14 mouse cellular contexts compared by ENCODE assay signal in the genomic region with DNA sequence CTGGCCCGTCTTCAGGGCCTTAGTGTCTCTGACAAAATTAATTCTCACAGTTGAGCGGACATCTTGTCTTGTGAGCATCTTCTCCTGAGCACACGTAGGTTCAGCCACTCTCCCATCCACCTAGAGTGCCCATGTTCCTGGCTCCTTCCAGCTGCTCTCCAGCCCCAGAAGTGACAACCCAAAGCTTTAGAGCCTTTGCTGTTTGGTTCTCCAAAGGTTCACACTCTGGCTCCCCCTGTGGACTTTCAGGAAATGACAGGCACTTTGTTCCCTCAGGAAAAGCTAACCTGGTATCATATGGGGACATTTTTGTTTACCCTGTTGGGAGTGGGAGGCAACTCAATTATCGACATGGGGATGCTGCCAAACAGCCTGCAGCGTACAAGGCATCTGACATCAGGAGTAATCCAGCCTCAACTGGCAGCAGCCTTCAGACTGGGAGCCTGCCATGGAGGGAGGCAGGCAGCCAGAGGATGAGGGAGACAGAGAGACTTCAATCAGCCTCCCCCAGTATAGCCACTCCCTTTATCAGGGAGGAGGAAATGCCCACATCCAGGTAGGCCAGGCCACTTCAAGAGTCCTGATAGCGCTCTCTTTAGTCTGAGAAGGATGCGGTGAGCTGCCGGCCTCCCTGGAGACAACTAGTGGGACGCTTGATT. TPM values are rescaled to one million over a fixed set of nuclear protein-coding genes. Genes with fewer than 3 reads are reported as not detected.
DNase-seq lines count a peak whose midpoint lies in the region; ATAC-seq and TF ChIP-seq lines count a peak whose summit lies in the region.
"Not testable (repeated sequence)": the region's sequence is repeated elsewhere in the genome, so short reads cannot be mapped to it uniquely, and the experiment has no call there.
"Had no signal": no experiment of that assay in that cellular context is flagged by ENCODE, and none has a peak within 500 bp of the region (broad histone marks: within the 10 kb centered on the region; RNA-seq: fewer than 3 reads in every experiment).

No protein-coding gene starts in this region.

- not testable (repeated sequence) for H3K9ac ChIP-seq in forebrain, embryonic 14.5 days (ENCODE audit: low read length); heart, postnatal 0 days (replicated peaks; ENCODE audit: low read depth, low read length); kidney, embryonic 14.5 days (ENCODE audit: low read depth, low read length); liver, postnatal 0 days (replicated peaks); midbrain, postnatal 0 days (replicated peaks; ENCODE audit: low read length, poor library complexity, severe bottlenecking)

- ATAC-seq in forebrain, embryonic 14.5 days = peak; percentile 61
- peak; percentile 41 for ATAC-seq in heart, postnatal 0 days (ENCODE audit: insufficient read depth, low read depth)
- 0 out of 2 replicates have a peak, but pooled peaks have one; percentile 32 for ATAC-seq in kidney, embryonic 14.5 days (ENCODE audit: low FRiP score, low TSS enrichment)
- peak; percentile 84 for ATAC-seq in liver, postnatal 0 days
- ATAC-seq in midbrain, postnatal 0 days (ENCODE audit: low FRiP score) = not testable (repeated sequence)

- not testable (repeated sequence) for H3K4me1 ChIP-seq in forebrain, embryonic 14.5 days (ENCODE audit: control insufficient read depth, insufficient read depth, low read length); heart, postnatal 0 days (ENCODE audit: control insufficient read depth, insufficient read depth); kidney, embryonic 14.5 days (ENCODE audit: control insufficient read depth, insufficient read depth, low read length); liver, postnatal 0 days (ENCODE audit: insufficient read depth); midbrain, postnatal 0 days (ENCODE audit: insufficient read depth, low read length)

- H3K36me3 ChIP-seq in forebrain, embryonic 14.5 days (ENCODE audit: control insufficient read depth, insufficient read depth, low read length); heart, postnatal 0 days (replicated peaks; ENCODE audit: control insufficient read depth, insufficient read depth, low read length); kidney, embryonic 14.5 days (ENCODE audit: control insufficient read depth, insufficient read depth, low read length); liver, postnatal 0 days (replicated peaks; ENCODE audit: insufficient read depth, low read length); midbrain, postnatal 0 days (ENCODE audit: insufficient read depth, low read length): not testable (repeated sequence)

- TF ChIP-seq EP300 in heart, postnatal 0 days (IDR thresholded peaks at IDR 0.05; ENCODE audit: low read depth); liver, postnatal 0 days (IDR thresholded peaks at IDR 0.05; ENCODE audit: low read depth): not testable (repeated sequence)

- DNase-seq in cerebellum, adult 9-11 months = peak; percentile 5
- DNase-seq in forebrain, embryonic 14.5 days (ENCODE audit: low spot score); heart, postnatal 0 days (ENCODE audit: low spot score); liver, postnatal 0 days; midbrain, postnatal 0 days (ENCODE audit: low spot score): not testable (repeated sequence)
- DNase-seq in layer of hippocampus, postnatal 10 days (ENCODE audit: low spot score in 2 of 2) = peak; percentile 35 to 42

- not testable (repeated sequence) for H3K9me3 ChIP-seq in forebrain, embryonic 14.5 days (replicated peaks; ENCODE audit: control insufficient read depth, low read length); heart, postnatal 0 days (replicated peaks; ENCODE audit: control insufficient read depth, low read length); kidney, embryonic 14.5 days (ENCODE audit: control insufficient read depth, low read length); liver, postnatal 0 days (ENCODE audit: low read length); midbrain, postnatal 0 days (ENCODE audit: low read length)

- not testable (repeated sequence) for H3K4me2 ChIP-seq in forebrain, embryonic 14.5 days (ENCODE audit: low read length); heart, postnatal 0 days (ENCODE audit: low read depth, low read length); kidney, embryonic 14.5 days (replicated peaks; ENCODE audit: low read depth, low read length); liver, postnatal 0 days (ENCODE audit: low read depth, low read length); midbrain, postnatal 0 days (ENCODE audit: low read depth, low read length, poor library complexity, severe bottlenecking)

- not testable (repeated sequence) for H3K27me3 ChIP-seq in forebrain, embryonic 14.5 days (replicated peaks; ENCODE audit: control insufficient read depth, insufficient read depth, low read length); heart, postnatal 0 days (ENCODE audit: control insufficient read depth, insufficient read depth, low read length); kidney, embryonic 14.5 days (ENCODE audit: control insufficient read depth, insufficient read depth, low read length); liver, postnatal 0 days (ENCODE audit: insufficient read depth, low read length); midbrain, postnatal 0 days (ENCODE audit: insufficient read depth, low read length)

- H3K27ac ChIP-seq in forebrain, embryonic 14.5 days (ENCODE audit: low read depth, low read length); heart, postnatal 0 days (ENCODE audit: low read depth); kidney, embryonic 14.5 days (ENCODE audit: low read depth, low read length); liver, postnatal 0 days (ENCODE audit: low read depth); midbrain, postnatal 0 days (ENCODE audit: low read depth, low read length): not testable (repeated sequence)

- H3K4me3 ChIP-seq in forebrain, embryonic 14.5 days (ENCODE audit: low read depth, low read length); heart, postnatal 0 days (ENCODE audit: low read depth, low read length); kidney, embryonic 14.5 days (ENCODE audit: low read length); liver, postnatal 0 days (ENCODE audit: low read depth, low read length); midbrain, postnatal 0 days (ENCODE audit: low read depth, low read length): not testable (repeated sequence)

- TF ChIP-seq CTCF in heart, postnatal 0 days (IDR thresholded peaks at IDR 0.05; ENCODE audit: low read depth) = not testable (repeated sequence)
- TF ChIP-seq CTCF in liver, postnatal 0 days (IDR thresholded peaks at IDR 0.05; ENCODE audit: low read depth) = peak; percentile 40
- TF ChIP-seq CTCF in midbrain, postnatal 0 days (IDR thresholded peaks at IDR 0.05) = peak; percentile 39

- WGBS in forebrain, embryonic 14.5 days = 23% methylated on average over 3 of the region's 9 CpGs
- WGBS in heart, postnatal 0 days = 26% methylated on average over 3 of the region's 9 CpGs
- 32% methylated on average over 3 of the region's 9 CpGs for WGBS in kidney, embryonic 14.5 days
- 36% methylated on average over 3 of the region's 9 CpGs for WGBS in liver, postnatal 0 days (ENCODE audit: insufficient replicate concordance)
- 24% methylated on average over 3 of the region's 9 CpGs for WGBS in midbrain, postnatal 0 days

RNA-seq across cellular contexts. Expression of a gene that starts 13.6 kb away (rescaled TPM):
- not detected in 2 replicates for polyA plus RNA-seq in forebrain, embryonic 14.5 days (2014; fragmentation: Nextera tagmentation; extraction: Ambion mirVana)
- not detected in 2 replicates for total RNA-seq in heart, postnatal 0 days (2014; rRNA removed; ENCODE audit: low replicate concordance)
- polyA plus RNA-seq in heart, postnatal 0 days (2015; fragmentation: Nextera tagmentation; extraction: Ambion mirVana) = not detected in 2 replicates
- polyA plus RNA-seq in kidney, embryonic 14.5 days (2014; fragmentation: Nextera tagmentation; extraction: Ambion mirVana) = 0.77 TPM in 1 of 2 replicates, not detected in the other
- not detected for total RNA-seq in layer of hippocampus, postnatal 10 days (2021)
- not detected in 2 replicates for polyA plus RNA-seq in liver, postnatal 0 days (2015; fragmentation: Nextera tagmentation; extraction: Ambion mirVana)
- not detected in 2 replicates for total RNA-seq in midbrain, postnatal 0 days (2014; rRNA removed)
- polyA plus RNA-seq in midbrain, postnatal 0 days (2015; fragmentation: Nextera tagmentation; extraction: Ambion mirVana) = not detected in 2 replicates
- total RNA-seq: adrenal gland, postnatal 14 days; gastrocnemius, postnatal 4 days; layer of hippocampus, postnatal 25 days had no signal
- polyA plus RNA-seq: heart, embryonic 15.5 days; hindbrain, embryonic 13.5 days; limb, embryonic 10.5 days; liver, embryonic 15.5 days had no signal

RNA-seq across cellular contexts. Expression of a gene that starts 25.0 kb away (rescaled TPM):
- not detected in 2 replicates for polyA plus RNA-seq in forebrain, embryonic 14.5 days (2014; fragmentation: Nextera tagmentation; extraction: Ambion mirVana)
- total RNA-seq in heart, postnatal 0 days (2014; rRNA removed; ENCODE audit: low replicate concordance) = not detected in 2 replicates
- polyA plus RNA-seq in heart, postnatal 0 days (2015; fragmentation: Nextera tagmentation; extraction: Ambion mirVana) = not detected in 2 replicates
- polyA plus RNA-seq in kidney, embryonic 14.5 days (2014; fragmentation: Nextera tagmentation; extraction: Ambion mirVana) = not detected in 2 replicates
- under 1 TPM in 1 of 2 experiments, not detected in 1; 0.39 TPM for total RNA-seq in layer of hippocampus, postnatal 10 days (2021)
- polyA plus RNA-seq in liver, postnatal 0 days (2015; fragmentation: Nextera tagmentation; extraction: Ambion mirVana) = not detected in 2 replicates
- total RNA-seq in midbrain, postnatal 0 days (2014; rRNA removed) = not detected in 2 replicates
- polyA plus RNA-seq in midbrain, postnatal 0 days (2015; fragmentation: Nextera tagmentation; extraction: Ambion mirVana) = not detected in 2 replicates
- polyA plus RNA-seq: heart, embryonic 15.5 days; hindbrain, embryonic 13.5 days; limb, embryonic 10.5 days; liver, embryonic 15.5 days had no signal

RNA-seq across cellular contexts. Expression of a gene that starts 25.0 kb away (rescaled TPM):
- polyA plus RNA-seq in forebrain, embryonic 14.5 days (2014; fragmentation: Nextera tagmentation; extraction: Ambion mirVana) = not detected in 2 replicates
- not detected in 2 replicates for total RNA-seq in heart, postnatal 0 days (2014; rRNA removed; ENCODE audit: low replicate concordance)
- polyA plus RNA-seq in heart, postnatal 0 days (2015; fragmentation: Nextera tagmentation; extraction: Ambion mirVana) = not detected in 2 replicates
- 0.27 and 0.87 TPM in 2 replicates for polyA plus RNA-seq in kidney, embryonic 14.5 days (2014; fragmentation: Nextera tagmentation; extraction: Ambion mirVana)
- not detected for total RNA-seq in layer of hippocampus, postnatal 10 days (2021)
- polyA plus RNA-seq in liver, postnatal 0 days (2015; fragmentation: Nextera tagmentation; extraction: Ambion mirVana) = 0.12 and 0.15 TPM in 2 replicates
- total RNA-seq in midbrain, postnatal 0 days (2014; rRNA removed) = not detected in 2 replicates
- not detected in 2 replicates for polyA plus RNA-seq in midbrain, postnatal 0 days (2015; fragmentation: Nextera tagmentation; extraction: Ambion mirVana)
- total RNA-seq: gastrocnemius, postnatal 4 days; layer of hippocampus, postnatal 25 days had no signal
- polyA plus RNA-seq: heart, embryonic 15.5 days had no signal

RNA-seq across cellular contexts. Expression of a gene that starts 43.2 kb away (rescaled TPM):
- polyA plus RNA-seq in forebrain, embryonic 14.5 days (2014; fragmentation: Nextera tagmentation; extraction: Ambion mirVana) = not detected in 2 replicates
- total RNA-seq in heart, postnatal 0 days (2014; rRNA removed; ENCODE audit: low replicate concordance) = 0.08 TPM in 1 of 2 replicates, not detected in the other
- polyA plus RNA-seq in heart, postnatal 0 days (2015; fragmentation: Nextera tagmentation; extraction: Ambion mirVana) = not detected in 2 replicates
- polyA plus RNA-seq in kidney, embryonic 14.5 days (2014; fragmentation: Nextera tagmentation; extraction: Ambion mirVana) = not detected in 2 replicates
- total RNA-seq in layer of hippocampus, postnatal 10 days (2021) = not detected
- not detected in 2 replicates for polyA plus RNA-seq in liver, postnatal 0 days (2015; fragmentation: Nextera tagmentation; extraction: Ambion mirVana)
- not detected in 2 replicates for total RNA-seq in midbrain, postnatal 0 days (2014; rRNA removed)
- polyA plus RNA-seq in midbrain, postnatal 0 days (2015; fragmentation: Nextera tagmentation; extraction: Ambion mirVana) = not detected in 2 replicates
- total RNA-seq: adrenal gland, postnatal 14 days had no signal
- polyA plus RNA-seq: heart, embryonic 15.5 days; limb, embryonic 10.5 days; liver, embryonic 15.5 days had no signal

RNA-seq across cellular contexts. Expression of a gene that starts 44.0 kb away (rescaled TPM):
- 0.07 TPM in 1 of 2 replicates, not detected in the other for polyA plus RNA-seq in forebrain, embryonic 14.5 days (2014; fragmentation: Nextera tagmentation; extraction: Ambion mirVana)
- total RNA-seq in heart, postnatal 0 days (2014; rRNA removed; ENCODE audit: low replicate concordance) = not detected in 2 replicates
- polyA plus RNA-seq in heart, postnatal 0 days (2015; fragmentation: Nextera tagmentation; extraction: Ambion mirVana) = 0.04 TPM in 1 of 2 replicates, not detected in the other
- 0.14 TPM in 1 of 2 replicates, not detected in the other for polyA plus RNA-seq in kidney, embryonic 14.5 days (2014; fragmentation: Nextera tagmentation; extraction: Ambion mirVana)
- under 1 TPM; 0.14 to 0.16 TPM for total RNA-seq in layer of hippocampus, postnatal 10 days (2021)
- polyA plus RNA-seq in liver, postnatal 0 days (2015; fragmentation: Nextera tagmentation; extraction: Ambion mirVana) = 0.04 TPM in 1 of 2 replicates, not detected in the other
- not detected in 2 replicates for total RNA-seq in midbrain, postnatal 0 days (2014; rRNA removed)
- 0.15 and 0.17 TPM in 2 replicates for polyA plus RNA-seq in midbrain, postnatal 0 days (2015; fragmentation: Nextera tagmentation; extraction: Ambion mirVana)
- total RNA-seq: gastrocnemius, postnatal 4 days; layer of hippocampus, postnatal 25 days had no signal
- polyA plus RNA-seq: heart, embryonic 15.5 days had no signal
